Mouse (Mus musculus) CH12F3 (cell line): ENCODE measurements around the gene Fggy.

Source experiments
- in situ Hi-C: fragments of 300-500 bp; cut with MboI; formaldehyde crosslinking; loops from 2 replicates; pipeline ENCODE4 v1.14.3; 2020; ENCODE audit warnings: low sequenced_read_pairs

Fggy gene

GRCm38 (mm10) chr4:95659024-95659423 is 101.7 kb downstream of the Fggy start:
- in situ Hi-C loops = no loop called here

DNA sequence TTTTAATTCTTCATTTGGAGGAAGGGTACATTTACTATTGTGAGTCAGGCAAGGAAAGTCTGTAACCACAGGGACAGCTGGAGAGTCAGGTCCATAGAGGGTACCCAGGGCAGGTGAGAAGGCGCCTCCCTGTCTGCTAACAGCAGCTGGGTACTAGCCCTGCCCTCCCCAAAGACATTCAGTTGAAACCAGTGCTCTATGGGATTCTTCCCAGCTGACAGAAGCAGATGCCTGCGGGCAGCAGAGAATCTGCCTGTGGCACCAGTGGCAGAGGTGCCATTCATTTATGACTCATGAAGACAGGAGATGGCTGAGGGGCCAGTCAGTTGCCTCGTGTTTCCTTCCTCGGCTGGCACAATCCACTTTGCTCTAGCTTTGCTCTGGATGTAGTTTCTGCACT is 106.3 kb downstream of the Fggy start:
- in situ Hi-C loops = no loop called here

DNA sequence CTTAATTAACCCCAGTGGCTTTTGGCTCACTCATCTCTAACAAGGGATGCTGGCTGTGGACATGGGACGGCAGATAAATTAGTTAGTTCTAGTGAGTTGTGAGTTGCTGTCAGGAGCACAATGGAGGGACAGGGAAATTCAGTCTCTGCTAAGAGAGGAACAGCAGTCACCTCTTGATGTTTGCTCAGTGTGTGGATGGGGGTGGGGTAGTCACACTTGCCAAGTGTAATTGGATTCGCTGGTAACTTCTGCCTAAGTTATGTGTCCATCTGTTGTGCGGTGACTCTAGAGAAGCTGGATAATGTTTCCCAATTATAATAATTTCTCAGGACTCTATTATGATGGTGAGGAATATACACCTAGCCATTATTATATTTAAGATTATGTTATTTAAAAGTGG is 107.0 kb downstream of the Fggy start:
- in situ Hi-C loops = no loop called here

GRCm38 (mm10) chr4:95666284-95666889 is 109.1 kb downstream of the Fggy start:
- in situ Hi-C loops = no loop called here

DNA sequence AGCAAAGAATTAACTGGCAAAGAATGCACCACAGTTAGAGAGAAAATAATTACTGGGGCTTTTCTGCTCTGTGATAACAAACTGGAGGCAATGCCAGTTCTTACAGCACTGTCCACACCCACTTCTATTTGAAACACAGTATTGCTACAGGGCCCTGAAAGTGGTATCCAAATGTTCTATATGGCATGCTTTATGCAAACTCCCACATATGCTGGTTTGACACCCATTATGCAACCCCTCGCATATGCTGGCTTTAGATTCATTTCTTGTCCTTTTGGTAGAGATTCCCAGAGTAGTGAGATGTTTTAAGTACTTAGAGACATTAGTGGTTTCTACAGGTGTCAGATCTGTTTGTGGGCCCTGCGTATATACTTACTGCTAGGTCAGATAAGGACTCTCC is 109.6 kb downstream of the Fggy start:
- in situ Hi-C loops = no loop called here

- in situ Hi-C loops = no loop called here
These were observed 110.3 kb downstream of the Fggy start for GRCm38 (mm10) chr4:95667595-95667994.

- in situ Hi-C loops = no loop called here
These were observed 111.2 kb downstream of the Fggy start for GRCm38 (mm10) chr4:95668543-95668942.

DNA sequence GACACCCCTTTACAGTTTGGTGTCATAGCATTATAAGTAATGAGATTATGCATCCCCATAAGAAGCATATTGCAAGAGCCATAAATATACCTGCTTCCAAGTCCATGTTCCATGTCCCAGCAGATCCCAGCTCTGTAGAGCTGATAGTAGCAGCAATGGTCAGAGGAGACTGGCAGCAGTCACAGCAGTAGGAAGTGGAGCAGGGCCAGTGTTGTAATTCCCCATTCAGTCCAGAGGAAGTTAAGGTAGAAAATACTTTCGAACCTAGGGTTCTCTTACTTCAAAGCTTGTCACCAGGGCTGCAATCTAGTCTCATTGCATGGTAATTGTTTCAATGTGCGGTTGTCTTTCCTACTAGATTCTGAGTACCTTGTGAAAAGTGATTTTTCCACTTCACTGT is 112.0 kb downstream of the Fggy start:
- in situ Hi-C loops = no loop called here

- in situ Hi-C loops = no loop called here
These were observed 113.3 kb downstream of the Fggy start for GRCm38 (mm10) chr4:95670559-95670958.

- in situ Hi-C loops = no loop called here
These were observed 114.7 kb downstream of the Fggy start for GRCm38 (mm10) chr4:95672039-95672438.

- in situ Hi-C loops = no loop called here
These were observed 119.1 kb downstream of the Fggy start for GRCm38 (mm10) chr4:95676390-95676789.

- in situ Hi-C loops = no loop called here
These were observed 123.6 kb downstream of the Fggy start for GRCm38 (mm10) chr4:95680756-95681449.

DNA sequence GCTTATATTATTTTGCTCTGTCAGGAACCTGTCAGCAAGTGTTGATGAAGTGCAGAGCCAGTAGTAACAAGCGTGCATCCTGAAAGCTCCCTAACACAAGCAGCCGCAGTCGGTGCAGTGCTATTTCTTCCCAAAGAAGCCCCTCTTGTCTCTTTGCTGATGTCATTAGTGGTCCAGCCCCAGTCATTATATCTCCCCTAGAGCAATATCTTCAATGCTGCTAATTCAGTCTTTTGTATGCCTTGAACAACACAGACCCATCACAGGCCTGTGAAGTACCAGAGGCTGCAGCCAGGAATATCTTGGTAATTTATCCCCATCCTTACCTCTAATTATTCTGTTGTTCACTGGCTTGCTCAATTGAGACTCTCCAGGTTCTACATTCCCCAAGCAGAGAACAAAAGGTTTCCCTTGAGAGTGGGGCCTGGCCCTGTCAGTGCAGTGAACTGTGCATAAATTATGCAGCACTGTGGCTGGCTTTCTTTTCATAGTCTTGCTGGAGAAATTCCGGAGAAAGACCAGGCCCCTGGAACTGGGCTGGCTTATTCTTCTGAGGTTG is 127.3 kb downstream of the Fggy start:
- in situ Hi-C loops = no loop called here

- in situ Hi-C loops = no loop called here
These were observed 129.5 kb downstream of the Fggy start for GRCm38 (mm10) chr4:95686775-95687174.

- in situ Hi-C loops = no loop called here
These were observed 130.0 kb downstream of the Fggy start for GRCm38 (mm10) chr4:95687350-95687749.

DNA sequence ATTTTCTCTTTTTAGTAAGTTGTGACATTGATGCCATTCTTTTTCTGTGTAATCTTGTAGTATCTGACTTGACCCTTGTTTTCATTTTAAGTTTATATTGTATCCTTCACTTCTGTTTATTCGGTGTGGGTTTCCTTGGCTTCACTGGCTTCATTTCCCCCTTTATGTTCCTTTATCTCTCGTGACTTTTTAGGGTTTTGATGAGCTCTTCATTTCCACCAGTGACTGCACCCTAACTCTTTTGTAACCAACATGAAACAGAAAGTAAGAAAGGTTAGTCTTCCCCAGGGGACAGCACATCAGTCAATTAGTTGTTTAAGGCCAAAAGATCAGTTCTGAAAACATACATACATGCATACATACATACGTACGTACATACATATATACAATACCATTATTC is 130.9 kb downstream of the Fggy start:
- in situ Hi-C loops = no loop called here

DNA sequence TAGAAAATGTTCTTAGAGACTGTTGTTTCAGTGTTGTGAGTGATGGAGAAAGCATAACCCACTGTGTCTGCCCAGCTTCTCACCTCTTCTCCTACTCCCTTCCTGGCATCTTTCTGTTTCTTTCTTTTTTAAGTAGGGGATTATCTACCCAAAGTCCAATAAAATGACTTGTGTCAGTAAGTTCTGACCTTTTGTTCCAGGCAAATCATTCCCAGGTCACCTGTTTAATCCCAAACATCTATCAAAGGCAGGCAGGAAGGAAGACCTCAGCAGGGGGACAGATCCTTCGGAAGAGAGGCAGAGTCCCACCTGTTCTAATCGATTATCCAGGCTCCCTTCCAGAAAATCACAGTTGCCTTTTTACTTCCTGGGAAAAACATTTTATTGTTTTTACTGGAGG is 143.1 kb downstream of the Fggy start:
- in situ Hi-C loops = no loop called here

- in situ Hi-C loops = no loop called here
These were observed 150.9 kb downstream of the Fggy start for GRCm38 (mm10) chr4:95707941-95708897.

DNA sequence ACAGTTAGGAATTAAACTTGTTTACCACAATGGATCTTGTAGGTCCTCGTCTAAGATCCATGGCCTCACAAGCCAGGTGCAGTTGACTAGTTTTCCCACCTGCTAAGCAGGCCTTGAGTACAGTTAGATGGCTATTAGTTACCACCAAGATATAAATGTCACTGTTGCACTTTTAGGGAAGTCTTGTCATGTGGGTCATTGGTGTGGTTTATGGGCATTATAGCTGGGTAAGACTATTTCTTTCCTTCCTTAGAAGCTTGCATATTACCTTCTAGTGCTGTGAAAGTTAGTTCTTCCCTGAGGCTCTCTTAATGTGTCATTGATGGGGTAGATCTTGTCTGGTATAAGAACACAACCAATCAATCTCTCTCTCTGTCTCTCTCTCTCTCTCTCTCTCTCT is 152.4 kb downstream of the Fggy start:
- in situ Hi-C loops = no loop called here

DNA sequence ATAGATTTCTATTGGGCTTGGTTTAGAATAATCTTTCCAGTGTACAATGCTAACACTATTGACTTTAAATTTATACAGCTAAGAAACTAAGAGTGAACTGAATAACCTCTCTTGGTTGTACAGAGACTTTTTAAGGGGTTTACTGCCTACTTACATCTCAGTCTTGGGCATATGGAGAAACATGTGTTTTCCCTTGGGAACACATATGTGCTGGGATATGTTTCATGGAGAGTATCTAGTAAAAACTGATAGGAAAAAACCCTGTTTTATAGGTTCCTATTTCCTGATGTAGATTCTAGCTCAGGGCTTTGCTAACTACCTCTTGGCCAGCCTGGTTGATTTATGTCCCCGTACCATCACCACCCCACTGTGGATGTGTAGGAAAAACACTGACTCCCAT is 155.5 kb downstream of the Fggy start:
- in situ Hi-C loops = no loop called here

GRCm38 (mm10) chr4:95713271-95713670 is 156.0 kb downstream of the Fggy start:
- in situ Hi-C loops = no loop called here
